Mouse (Mus musculus) megakaryocyte progenitor cell, adult 5-6 weeks (primary cell): ENCODE data around the gene Klhl21. TPM values are rescaled to one million over a fixed set of nuclear protein-coding genes. Genes with fewer than 3 reads are reported as not detected.
"Not testable (repeated sequence)": the region's sequence is repeated elsewhere in the genome, so short reads cannot be mapped to it uniquely, and the experiment has no call there.

Experiments
- ATAC-seq: replicated peaks from 2 replicates; pipeline ENCODE4 v1.8.0; 2016; ENCODE audit warnings: mild to moderate bottlenecking, moderate TSS enrichment, inconsistent platforms; ENCODE audit not compliant: poor library complexity
- total RNA-seq, 2 experiments: library from RNA; stranded (forward) in 1 of 2; stranded (reverse) in 1 of 2; fragments of 157-497, 149-512 nt in 1 of 2; fragments of 200-1000 nt in 1 of 2; gene quantifications; 2 replicates each; pipeline versions ENCODE4 v1.2.3 to v1.2.4; 2015 to 2017

Klhl21 gene
- total RNA-seq, 2 experiments from 2014 or later: 3.6 to 7.9 TPM

DNA sequence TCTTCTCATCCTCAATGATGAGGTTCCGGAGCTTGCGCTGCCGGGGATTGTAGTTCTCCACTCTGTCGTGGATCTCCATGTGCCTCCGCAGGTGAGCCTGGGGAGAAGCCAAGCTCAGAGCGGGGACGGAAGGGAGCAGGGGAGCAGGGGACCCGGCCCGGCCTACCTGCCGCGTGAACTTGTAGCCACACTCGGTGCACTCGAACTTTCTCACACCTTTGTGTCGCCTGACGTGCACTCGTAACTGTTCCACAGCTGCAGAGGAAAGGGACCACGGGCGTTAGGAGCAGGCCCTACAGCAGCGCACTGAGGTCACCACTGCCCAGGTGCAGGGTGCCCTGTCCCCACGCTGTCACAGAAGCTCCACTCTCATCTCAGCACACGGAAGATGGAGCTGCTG is 11.4 kb downstream of the Klhl21 start:
- no peak for ATAC-seq

DNA sequence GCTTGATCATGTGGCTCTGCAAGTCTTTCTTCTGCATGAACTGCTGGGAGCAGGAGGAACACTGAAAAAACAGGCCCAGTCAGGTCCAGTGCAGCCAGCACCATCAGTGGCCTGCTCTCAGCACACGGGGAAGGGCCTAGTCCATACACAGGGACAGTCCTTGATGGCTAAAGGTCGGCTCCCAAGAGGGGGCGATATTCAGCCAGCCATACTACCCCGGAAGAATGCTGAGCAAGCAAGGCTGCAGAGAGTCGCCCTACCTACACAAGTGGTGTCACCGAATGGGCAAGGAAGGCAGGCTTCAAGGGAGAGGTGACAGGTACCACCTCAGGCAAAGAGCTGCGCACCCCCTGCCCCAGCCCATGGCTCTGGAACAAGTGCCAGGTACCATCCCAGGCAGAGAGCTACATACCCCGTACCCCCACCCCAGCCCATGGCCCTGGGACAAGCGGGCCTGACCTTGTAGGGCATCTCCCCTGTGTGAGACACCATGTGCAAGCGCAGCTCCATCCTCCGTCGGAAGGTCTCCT is 13.0 kb downstream of the Klhl21 start:
- peak; percentile 27; the same call in 1 of the 2 replicates for ATAC-seq

DNA sequence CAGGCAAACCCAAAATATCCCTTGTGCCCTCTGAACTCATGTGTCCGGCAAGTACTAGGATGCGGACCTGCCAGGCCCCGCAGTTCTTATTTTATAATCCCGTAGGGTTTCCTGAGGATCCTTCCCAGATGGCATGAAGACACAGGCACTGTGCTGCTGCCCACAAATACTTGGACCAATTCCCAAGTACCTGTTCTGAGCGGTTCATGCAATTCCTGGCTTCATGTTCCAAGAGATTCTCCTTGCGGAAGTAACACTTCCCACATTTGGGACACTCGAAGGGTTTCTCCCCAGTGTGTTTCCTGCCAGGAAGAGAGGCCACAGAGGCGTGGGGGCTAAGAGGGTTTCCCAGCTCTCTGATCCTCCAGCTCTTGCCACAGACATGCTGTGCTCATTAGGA is 13.9 kb downstream of the Klhl21 start:
- ATAC-seq: no peak

DNA sequence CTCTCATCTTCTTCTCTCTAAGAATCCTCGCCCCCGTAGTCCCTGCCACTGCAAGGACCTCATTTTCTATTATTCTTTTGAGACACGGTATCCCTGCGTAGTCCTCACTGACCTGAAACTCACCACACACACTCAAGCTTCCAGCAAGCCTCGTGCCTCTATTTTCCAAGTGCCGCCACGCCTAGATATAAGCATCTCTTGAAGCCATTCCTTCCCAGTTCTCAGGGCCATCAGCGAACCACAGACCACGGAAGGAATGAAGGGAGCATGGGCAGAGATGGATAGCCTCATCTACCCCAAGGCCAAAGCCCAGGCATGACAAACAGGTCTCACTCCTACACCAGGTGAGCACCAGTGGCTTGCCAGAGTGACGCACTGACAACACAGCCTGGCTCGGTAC is 15.9 kb downstream of the Klhl21 start:
- no peak for ATAC-seq

DNA sequence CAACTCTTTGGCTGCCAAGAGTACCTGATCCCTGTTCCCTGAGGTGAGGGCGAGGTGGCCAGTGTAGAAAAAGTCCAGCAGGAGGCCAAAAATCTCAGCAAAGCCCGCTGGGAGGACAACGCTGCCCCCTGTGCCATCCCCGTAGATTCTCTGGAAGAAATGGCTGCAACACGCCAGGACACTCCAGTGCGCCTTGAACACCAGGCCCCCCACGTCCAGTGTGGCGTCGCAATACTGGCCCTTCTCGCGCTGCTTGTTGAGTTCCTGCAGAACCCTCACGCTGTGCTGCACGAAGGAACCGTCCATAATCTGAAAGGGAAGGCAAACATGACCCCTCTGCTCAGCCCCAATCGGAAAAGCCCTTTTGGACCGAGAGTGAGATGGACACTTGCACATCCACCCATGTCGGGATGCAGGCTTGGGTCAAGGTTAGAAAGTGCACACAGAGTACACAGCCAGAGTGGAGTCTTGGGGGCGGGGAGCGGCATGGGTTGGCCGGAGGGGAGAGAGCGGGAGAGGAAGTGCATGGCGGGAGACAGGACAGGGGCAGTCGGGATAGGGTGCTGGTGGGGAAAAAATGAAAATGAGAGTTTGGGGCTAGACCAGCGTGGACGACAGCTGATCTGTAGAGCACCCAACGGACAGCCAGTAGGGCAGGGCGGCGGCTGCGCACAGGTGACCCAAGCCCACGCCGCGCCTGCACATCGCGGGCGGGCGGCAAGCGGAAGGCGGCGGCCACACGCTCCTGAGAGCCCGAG is 18.3 kb downstream of the Klhl21 start:
- peak; percentile 15 for ATAC-seq

DNA sequence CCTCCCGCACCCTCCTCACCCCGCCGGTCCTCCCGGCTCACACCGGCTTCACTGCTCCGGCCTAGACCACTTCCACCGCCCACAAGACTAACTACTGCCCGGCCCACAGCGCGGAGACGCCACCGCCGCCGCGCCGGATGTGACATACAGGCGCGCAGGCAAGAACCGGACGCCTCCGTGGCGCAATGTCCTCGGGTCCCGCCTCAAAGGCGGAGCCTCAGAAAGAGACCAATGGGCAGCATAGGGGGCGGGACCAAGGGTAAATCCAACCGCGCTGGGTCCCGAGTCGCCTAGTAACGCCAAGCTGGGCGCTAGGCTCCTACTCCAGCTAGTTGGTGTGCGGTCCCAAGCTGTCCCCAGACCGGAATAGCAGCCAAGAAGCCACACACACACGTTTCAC is 18.9 kb downstream of the Klhl21 start, which contains the start of gene Zbtb48:
Gene Zbtb48, minus strand, starts transcription at position 148 of the 400 bp plus-strand sequence.
- ATAC-seq: peak; percentile 86

DNA sequence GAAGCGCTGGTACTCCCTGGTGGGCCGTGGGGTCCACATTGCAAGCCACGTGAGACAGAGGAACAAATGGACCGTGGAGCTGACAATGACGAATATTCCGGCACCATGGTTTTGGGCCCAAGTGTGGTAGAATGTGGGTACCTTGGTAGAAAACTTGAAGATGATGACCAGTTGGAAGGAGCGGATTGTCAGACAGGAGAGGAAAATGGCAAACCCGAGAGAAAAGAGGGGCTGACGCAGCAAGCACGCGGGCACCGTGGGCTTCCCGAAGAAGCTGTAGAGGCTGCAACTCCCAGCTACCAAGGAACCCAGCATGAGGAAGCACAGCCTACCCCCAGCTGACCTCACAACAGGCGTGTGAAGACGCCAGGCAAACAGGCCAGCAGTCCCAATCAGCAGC is 19.9 kb downstream of the Klhl21 start:
- ATAC-seq: no peak

DNA sequence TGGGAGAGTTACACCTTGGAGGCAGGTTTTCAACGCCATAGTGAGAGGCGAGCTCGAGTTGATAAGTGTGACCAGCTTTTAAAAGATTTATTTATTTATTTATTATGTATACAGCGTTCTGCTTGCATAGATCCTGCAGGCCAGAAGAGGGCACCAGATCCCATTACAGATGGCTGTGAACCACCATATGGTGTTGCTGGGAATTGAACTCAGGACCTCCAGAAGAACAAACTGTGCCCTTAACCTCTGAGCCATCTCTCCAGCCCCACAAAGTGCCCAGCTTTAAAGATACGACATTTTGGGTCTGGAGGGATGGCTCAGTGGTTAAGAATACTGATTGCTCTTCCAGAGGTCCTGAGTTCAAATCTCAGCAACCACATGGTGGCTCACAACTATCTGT is 20.5 kb downstream of the Klhl21 start:
- ATAC-seq: no peak

DNA sequence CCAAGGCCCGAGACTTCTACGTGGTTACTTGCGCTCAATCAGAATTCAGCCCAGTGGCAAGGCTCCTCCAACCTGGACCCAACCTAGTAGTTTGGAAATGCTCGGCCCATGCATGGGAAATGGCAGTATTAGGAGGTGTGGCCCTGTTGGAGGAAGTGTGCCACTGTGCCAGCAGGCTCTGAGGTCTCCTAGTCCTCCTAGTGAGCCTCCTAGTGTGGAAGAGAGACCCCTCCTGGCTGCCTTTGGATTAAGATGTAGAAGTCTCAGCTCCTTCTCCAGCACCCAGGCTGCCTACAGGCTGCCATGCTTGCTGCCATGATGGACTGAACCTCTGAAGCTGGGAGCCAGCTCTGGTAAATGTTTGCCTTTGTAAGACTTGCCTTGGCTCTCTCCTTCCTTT is 21.4 kb downstream of the Klhl21 start:
- ATAC-seq: peak; percentile 30

DNA sequence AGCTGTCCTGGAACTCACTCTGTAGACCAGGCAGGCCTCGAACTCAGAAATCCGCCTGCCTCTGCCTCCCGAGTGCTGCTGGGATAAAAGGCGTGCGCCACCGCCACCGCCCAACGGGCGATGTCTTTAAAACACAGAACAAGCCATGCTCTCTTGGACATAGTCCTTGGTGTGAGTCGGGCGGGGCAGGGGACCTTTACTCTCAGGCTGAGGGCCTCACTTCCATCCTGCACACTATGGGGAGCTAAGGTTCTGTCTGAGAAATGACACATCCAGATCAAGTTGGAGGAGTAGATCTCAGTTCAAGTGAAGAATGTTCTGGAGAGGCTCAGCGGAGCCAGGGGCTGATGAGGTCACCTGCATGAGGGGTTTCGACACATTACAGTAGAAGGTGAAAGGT is 24.3 kb downstream of the Klhl21 start:
- ATAC-seq: no peak

DNA sequence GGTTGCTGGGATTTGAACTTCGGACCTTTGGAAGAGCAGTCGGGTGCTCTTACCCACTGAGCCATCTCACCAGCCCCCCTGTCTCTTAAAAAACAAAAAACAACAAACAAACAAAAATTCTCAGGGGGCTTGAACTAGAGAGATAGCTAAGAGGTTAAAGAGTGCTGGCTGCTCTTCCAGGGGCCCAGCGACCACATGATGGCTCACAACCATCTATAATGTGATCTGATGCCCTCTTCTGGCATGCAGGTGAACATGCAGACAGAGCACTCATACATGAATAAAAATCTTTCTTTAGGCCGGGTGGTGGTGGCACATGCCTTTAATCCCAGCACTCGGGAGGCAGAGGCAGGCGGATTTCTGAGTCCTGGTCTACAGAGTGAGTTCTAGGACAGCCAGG is 27.9 kb downstream of the Klhl21 start:
- ATAC-seq: not testable (repeated sequence)

DNA sequence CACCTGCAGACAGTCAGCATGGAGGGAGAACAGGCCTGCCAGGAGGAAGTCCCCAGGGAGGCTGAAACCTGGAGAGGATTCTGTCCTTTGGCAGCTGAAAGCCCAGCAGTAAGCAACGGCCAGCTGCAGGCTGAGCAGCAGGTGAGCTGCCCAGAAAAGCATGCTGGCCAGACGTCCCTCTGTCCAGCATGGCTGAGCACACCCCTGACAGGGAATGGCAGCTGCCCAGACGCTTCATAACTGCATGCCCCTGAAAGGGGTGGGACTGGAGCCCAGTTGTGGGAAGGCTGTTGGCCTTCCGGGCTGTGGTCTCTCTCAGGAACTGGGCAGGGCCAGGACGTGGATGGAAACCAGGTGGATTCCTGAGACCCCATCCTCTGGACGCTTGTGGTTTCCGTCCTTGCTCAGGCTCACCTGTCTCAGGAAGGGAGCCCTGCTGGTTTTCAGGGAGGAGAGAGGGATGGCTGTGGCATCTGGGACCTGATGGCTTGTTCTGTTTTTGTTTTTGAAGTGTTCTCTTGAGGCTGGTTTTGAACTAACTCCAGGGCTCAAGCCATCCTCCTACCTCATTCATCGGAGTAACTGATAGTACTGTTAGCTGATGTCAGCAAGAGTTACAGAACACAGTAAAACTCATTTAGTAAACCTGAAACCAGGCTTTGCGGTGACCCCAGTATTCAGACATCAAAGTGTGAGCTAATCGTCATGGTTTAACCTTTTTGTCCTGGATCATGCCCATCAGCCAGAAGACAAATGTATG is 29.8 kb downstream of the Klhl21 start, which contains the start of gene Tas1r1:
Gene Tas1r1, minus strand, starts transcription at position 344 of the 760 bp plus-strand sequence.
- peak; percentile 33 for ATAC-seq

DNA sequence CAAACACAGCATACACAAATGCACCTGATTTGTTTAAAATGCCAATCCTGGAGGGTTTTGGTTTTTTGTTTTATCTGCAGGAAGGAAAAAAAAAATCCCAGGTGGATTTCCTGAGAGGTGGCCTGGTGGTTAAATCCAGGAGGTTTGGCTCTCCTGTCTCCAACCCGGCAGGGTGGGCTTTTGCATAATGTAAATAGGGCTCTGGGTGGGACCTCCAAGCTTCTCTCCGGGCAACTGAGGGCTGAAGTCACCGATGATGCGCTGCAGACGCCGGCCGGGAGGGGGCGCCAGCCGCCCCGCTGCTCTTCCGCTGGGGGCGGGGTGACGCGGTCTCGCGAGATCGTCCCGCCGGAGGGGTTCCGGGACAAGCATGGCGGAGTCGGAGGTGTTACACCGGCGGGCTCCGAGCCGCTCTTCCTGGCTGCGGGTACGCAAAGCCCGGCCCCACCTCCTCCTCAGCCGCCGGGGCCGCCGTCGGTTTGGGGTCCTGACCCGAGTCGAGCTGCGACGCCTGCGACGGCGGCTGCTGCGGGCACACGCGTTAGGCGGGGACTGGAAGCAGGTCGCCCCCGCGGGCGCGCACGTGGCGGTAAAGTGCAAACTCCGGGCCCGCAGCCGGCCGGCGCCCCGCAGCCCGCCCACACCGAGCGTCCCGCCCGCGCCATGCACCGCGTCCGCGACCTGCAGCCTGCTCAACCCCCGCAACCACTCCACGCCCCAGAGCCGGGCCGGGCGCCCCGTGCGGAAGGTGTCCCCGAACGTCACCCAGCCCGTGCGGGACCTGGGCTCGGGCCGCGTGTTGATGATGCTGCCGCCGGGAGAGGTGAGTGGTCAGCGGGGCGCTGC is 30.6 kb downstream of the Klhl21 start, which contains the start of gene Nol9:
Gene Nol9, plus strand, starts transcription at position 337 of the 846 bp plus-strand sequence.
- ATAC-seq: peak; percentile 88

DNA sequence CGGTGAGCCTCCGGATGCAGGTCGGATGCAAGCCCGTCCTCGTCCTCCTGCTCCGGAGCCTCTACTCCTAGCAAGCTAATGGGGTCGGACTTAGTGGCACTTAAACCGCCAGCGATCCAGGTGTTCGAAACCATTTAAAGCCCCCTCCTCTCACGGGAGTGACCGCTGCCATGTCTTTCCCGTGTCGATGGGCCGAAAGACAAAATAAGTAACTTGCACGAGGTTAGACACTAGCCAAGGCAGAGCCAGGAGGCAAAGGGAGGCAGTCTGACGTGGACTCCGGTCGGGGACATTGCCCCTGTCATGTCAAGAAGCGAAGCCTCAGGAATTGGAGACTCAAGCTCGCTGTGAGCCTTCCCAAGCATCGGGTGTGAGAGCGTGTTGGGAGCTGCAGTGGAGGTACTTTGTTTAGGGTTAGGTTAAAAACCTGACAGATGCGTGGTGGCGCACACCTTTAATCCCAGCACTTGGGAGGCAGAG is 31.3 kb downstream of the Klhl21 start:
- ATAC-seq: no peak

DNA sequence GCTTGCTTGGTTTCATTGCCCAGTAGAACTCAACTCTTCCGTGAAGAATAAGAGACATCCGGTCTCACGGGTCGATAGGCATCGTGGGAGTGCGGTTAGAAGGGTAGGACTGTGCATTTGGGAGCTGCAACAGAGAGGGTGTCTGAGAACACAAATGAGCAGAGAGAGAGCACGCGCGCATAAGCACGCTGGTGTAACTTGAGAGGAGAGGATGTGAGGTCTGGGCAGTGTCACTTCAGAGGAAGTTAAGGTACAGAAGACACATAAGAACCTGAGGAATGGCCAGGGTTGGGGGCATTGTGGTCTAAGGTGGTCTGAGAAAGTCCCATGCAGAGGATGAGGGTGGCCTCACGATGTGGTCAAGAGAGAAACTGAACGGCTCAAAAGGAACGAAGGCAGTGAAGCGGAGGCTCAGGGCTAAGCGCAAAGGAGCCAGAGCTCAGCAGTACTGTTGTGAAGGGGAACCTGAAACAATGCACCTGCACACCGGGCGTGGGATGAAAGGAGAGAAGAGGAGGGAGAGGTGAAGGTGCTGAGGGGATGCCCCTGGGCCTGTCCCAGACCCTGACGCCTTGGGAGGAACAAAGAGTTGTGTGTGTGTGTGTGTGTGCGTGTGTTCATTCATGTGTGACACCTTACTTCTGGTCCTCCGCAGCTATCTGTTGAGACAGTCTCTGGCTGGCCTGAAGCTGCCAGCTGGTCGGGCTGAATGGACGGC is 33.5 kb downstream of the Klhl21 start:
- no peak for ATAC-seq

DNA sequence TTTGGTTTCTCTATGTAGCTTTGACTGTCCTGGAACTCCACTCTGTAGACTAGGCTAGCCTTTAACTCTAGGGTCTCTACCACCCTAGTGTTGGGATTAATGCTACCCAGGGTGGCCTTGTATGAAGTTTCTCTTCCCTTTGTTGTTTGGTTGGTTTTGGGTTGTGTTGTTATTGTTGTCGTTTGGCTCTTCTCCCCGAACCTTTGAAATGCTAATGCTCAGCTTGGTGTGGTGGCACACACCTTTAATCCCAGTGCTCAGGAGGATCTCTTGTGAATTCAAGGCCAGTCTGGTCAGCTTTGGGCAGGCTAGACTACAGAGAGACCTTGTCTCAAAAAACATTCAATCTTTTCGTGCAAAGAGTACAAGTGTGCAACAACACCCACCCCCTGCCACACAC is 34.6 kb downstream of the Klhl21 start:
- ATAC-seq: no peak

DNA sequence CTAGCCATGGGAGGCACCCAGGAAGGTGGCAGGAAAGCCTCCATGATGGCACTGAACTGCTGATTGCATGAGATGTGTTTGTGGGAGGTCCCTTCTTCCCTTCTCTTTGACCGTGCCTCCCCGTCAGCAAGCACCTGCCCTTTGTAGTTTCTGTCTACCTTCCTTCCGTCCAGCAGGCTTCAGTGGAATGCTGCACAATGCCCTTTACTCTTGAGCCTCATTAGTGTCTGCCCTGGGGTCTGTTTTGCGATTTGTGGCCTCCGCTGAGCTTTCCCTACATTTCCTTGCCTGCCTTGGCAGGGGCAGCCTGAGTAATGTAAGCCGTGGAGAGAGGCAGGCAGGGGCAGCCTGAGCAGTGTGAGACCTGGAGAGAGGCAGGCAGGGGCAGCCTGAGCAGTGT is 36.0 kb downstream of the Klhl21 start:
- no peak for ATAC-seq

DNA sequence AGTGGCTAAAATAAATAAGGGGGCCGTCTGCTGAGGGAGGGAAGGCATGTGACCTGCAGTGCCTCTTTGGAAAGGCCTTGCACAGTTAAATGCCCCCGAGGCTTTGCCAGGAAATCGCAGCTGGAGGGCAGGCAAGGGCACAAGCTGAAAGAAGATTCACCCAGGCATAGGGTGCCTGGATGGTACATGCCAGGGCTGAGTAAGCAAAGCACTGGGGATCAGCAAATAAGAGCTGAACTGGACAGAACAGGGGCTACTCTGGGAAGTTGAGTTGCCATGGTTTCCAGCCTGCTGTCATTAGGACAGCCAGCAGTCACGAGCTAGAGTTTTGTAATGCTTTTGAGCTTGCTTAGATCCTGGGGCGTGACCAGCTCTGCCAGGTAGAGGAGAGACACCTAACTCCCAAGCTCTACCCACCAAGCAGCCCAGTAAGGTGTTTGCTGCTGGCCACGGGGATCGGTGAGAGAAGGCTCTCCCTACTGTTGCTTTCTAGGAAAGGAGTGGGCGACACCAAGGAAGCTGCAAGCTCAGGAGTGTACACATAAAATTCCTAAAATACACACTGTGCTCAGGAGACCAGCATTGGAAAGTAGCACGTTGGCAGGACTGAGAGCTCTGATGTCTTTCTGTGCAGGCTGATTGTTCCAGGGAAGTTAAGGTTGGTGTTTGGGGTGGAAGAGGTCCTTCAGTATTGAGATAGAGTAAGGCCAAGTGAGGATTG is 53.9 kb downstream of the Klhl21 start:
- no peak for ATAC-seq

DNA sequence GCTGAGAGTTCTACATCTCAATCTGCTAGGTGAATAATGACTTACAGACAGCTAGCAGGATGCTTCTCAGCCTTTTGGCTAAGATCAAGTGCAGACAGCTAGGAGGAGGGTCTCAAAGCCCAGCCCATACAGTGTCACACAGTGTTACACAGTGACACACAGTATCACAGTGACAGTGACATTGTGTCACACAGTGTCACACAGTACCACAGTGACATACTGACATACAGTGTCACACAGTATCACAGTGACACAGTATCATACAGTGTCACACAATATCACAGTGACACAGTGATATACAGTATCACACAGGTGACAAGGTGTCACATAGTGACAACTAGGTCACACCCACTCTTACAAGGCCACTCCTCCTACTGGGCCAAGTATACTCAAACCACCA is 58.7 kb downstream of the Klhl21 start:
- no peak for ATAC-seq
